Mouse (Mus musculus) cortical plate, adult 2 months (tissue): ENCODE data around the gene Scube1.

Experiments
- CTCF ChIP-seq: fragments of 200-500 bp; IDR thresholded peaks from 2 replicates; pipeline ENCODE4 v1.5.1; 2011; ENCODE audit warnings: mild to moderate bottlenecking, control low read depth, low read length; ENCODE audit not compliant: insufficient read depth; ENCODE audit errors: extremely low read depth
- POLR2A ChIP-seq: fragments of 200-500 bp; IDR thresholded peaks from 2 replicates; pipeline ENCODE4 v1.6.1; 2011; ENCODE audit warnings: mild to moderate bottlenecking, low read length, control low read depth; ENCODE audit not compliant: insufficient read depth; ENCODE audit errors: extremely low read depth

DNA sequence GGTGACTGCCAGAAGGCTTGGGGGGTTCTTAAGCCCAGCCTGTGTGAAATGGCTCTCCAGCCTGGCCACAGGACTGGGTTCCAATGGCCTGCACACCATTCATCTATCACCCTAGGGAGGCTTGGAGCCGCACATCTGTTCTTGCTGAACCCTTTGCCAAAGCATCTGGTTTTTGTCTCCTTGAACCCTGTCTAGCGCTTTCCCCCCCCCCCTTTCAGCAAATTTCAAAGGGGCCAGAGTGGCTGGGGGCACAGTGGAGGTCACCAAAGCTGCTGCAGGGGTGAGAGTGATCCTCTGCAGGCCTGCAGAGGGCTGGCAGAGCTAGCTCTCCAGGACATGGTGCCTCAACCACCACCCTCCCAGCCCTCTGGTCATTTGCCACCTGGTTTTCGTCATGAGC is 85.7 kb downstream of the Scube1 start:
- TF ChIP-seq POLR2A (no peak), CTCF (no peak)
